8 mouse cellular contexts compared by ENCODE assay signal in the genomic region with DNA sequence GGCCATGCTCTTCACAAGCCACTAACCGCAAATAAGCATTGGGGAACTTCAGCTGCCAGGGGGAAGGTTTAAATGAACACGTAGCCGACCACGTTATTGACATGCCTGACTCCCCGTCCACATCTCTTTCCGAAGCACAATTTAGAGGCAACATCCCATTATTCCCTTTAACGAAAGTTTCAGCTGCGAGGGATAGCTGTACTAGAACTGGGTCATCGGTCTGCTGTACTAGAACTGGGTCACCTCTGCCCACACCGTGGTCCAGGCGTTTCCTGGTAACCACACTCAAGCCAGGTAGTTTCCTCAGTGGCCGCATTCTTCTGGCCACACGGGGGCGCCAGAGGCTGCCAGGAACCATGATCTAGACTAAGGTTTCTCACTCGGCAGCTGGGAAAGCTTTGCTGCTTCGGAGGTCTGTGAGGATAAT. TPM values are rescaled to one million over a fixed set of nuclear protein-coding genes. Genes with fewer than 3 reads are reported as not detected.
DNase-seq lines count a peak whose midpoint lies in the region; ATAC-seq and TF ChIP-seq lines count a peak whose summit lies in the region.

No protein-coding gene starts in this region.

- H3K27ac ChIP-seq in forebrain, embryonic 15.5 days (replicated peaks): no peak overlapping the region
- no peak overlapping the region for H3K27ac ChIP-seq in liver, postnatal 0 days (ENCODE audit: low read depth)
- no peak overlapping the region for H3K27ac ChIP-seq in neural tube, embryonic 14.5 days (ENCODE audit: low read depth, low read length)

- 9% methylated on average over 16 of the region's 16 CpGs for WGBS in forebrain, embryonic 15.5 days
- 5% methylated on average over 16 of the region's 16 CpGs for WGBS in liver, postnatal 0 days (ENCODE audit: insufficient replicate concordance)
- WGBS in neural tube, embryonic 14.5 days: 3% methylated on average over 16 of the region's 16 CpGs

- H3K4me1 ChIP-seq in forebrain, embryonic 15.5 days: peaks cover 15% of the 10 kb centered on the region
- peaks cover 15% of the 10 kb centered on the region for H3K4me1 ChIP-seq in liver, postnatal 0 days (ENCODE audit: insufficient read depth)
- H3K4me1 ChIP-seq in neural tube, embryonic 14.5 days (ENCODE audit: control insufficient read depth, insufficient read depth, low read length): 0 out of 2 replicates have a peak, but pooled peaks cover 2% of the 10 kb centered on the region

- H3K27me3 ChIP-seq in forebrain, embryonic 15.5 days: no peaks in the 10 kb centered on the region
- no peaks in the 10 kb centered on the region for H3K27me3 ChIP-seq in liver, postnatal 0 days (ENCODE audit: insufficient read depth, low read length)
- no peaks in the 10 kb centered on the region for H3K27me3 ChIP-seq in neural tube, embryonic 14.5 days (ENCODE audit: control insufficient read depth, insufficient read depth, low read length)

- peak; percentile 97 for TF ChIP-seq CTCF in liver, postnatal 0 days (IDR thresholded peaks at IDR 0.05; ENCODE audit: low read depth)

- TF ChIP-seq EP300 in liver, postnatal 0 days (IDR thresholded peaks at IDR 0.05; ENCODE audit: low read depth): no peak

- peak overlapping the region; percentile 28 for H3K4me2 ChIP-seq in forebrain, embryonic 15.5 days (replicated peaks)
- H3K4me2 ChIP-seq in liver, postnatal 0 days (ENCODE audit: low read depth, low read length): peak overlapping the region; percentile 41
- H3K4me2 ChIP-seq in neural tube, embryonic 14.5 days (ENCODE audit: low read depth, low read length): peak overlapping the region; percentile 41

- H3K9ac ChIP-seq in forebrain, embryonic 15.5 days (replicated peaks): no peak overlapping the region
- H3K9ac ChIP-seq in liver, postnatal 0 days (replicated peaks): no peak overlapping the region
- H3K9ac ChIP-seq in neural tube, embryonic 14.5 days (replicated peaks; ENCODE audit: low read depth, low read length): no peak overlapping the region; the same call in 1 of the 2 replicates

- intact Hi-C loops in heart, postnatal 25 days (cut with DNase I): loop anchor here (2.0 kb wide), 2 partner anchors 46 to 110 kb away; no protein-coding TSS in a partner anchor

- H3K4me3 ChIP-seq in forebrain, embryonic 15.5 days: peak overlapping the region; percentile 2; the same call in 1 of the 2 replicates
- H3K4me3 ChIP-seq in liver, postnatal 0 days (ENCODE audit: low read depth, low read length): no peak overlapping the region
- H3K4me3 ChIP-seq in neural tube, embryonic 14.5 days (ENCODE audit: low read depth, low read length): peak overlapping the region; percentile 20; the same call in 1 of the 2 replicates

- peak; percentile 80 for DNase-seq in ES-CJ7 (ENCODE audit: low read depth, low spot score)
- peak; percentile 67 for DNase-seq in heart, postnatal 25 days (ENCODE audit: low spot score)
- peak; percentile 90 for DNase-seq in layer of hippocampus, adult 11-12 months (ENCODE audit: low spot score)
- DNase-seq in liver, postnatal 0 days: peak; percentile 86
- peak; percentile 90 for DNase-seq in testis, postnatal 10 days (ENCODE audit: low spot score)

- ATAC-seq in cerebellum, adult (ENCODE audit: insufficient number of reproducible peaks, low FRiP score, low TSS enrichment): peak; percentile 91
- ATAC-seq in forebrain, embryonic 15.5 days (replicated peaks): peak; percentile 72
- ATAC-seq in liver, postnatal 0 days: peak; percentile 63
- peak; percentile 78 for ATAC-seq in neural tube, embryonic 14.5 days (ENCODE audit: low read depth)

- H3K36me3 ChIP-seq in forebrain, embryonic 15.5 days: peaks cover 8% of the 10 kb centered on the region; the same call in 1 of the 2 replicates
- peaks cover 5% of the 10 kb centered on the region for H3K36me3 ChIP-seq in liver, postnatal 0 days (replicated peaks; ENCODE audit: insufficient read depth, low read length)
- peaks cover 6% of the 10 kb centered on the region for H3K36me3 ChIP-seq in neural tube, embryonic 14.5 days (ENCODE audit: control insufficient read depth, insufficient read depth, low read length)

- H3K9me3 ChIP-seq in forebrain, embryonic 15.5 days: no peaks in the 10 kb centered on the region
- H3K9me3 ChIP-seq in liver, postnatal 0 days (ENCODE audit: low read length): no peaks in the 10 kb centered on the region
- no peaks in the 10 kb centered on the region for H3K9me3 ChIP-seq in neural tube, embryonic 14.5 days (ENCODE audit: control insufficient read depth, low read length)

RNA-seq across cellular contexts. Expression of a gene that starts 44.4 kb away (rescaled TPM):
- polyA plus RNA-seq in forebrain, embryonic 15.5 days (2015; fragmentation: Nextera tagmentation; extraction: Ambion mirVana): 74.3 and 78.5 TPM in 2 replicates
- total RNA-seq in heart, postnatal 25 days (2021): 10 to 100 TPM; 32.2 to 34.5 TPM
- polyA plus RNA-seq in liver, postnatal 0 days (2015; fragmentation: Nextera tagmentation; extraction: Ambion mirVana): 16.4 and 18.6 TPM in 2 replicates
- polyA plus RNA-seq in neural tube, embryonic 14.5 days (2014; fragmentation: Nextera tagmentation; extraction: Ambion mirVana): 58.7 and 72.9 TPM in 2 replicates

RNA-seq across cellular contexts. Expression of a gene that starts 44.5 kb away (rescaled TPM):
- 42.6 and 42.7 TPM in 2 replicates for polyA plus RNA-seq in forebrain, embryonic 15.5 days (2015; fragmentation: Nextera tagmentation; extraction: Ambion mirVana)
- total RNA-seq in heart, postnatal 25 days (2021): 10 to 100 TPM; 19.0 to 21.6 TPM
- 8.2 and 10.5 TPM in 2 replicates for polyA plus RNA-seq in liver, postnatal 0 days (2015; fragmentation: Nextera tagmentation; extraction: Ambion mirVana)
- polyA plus RNA-seq in neural tube, embryonic 14.5 days (2014; fragmentation: Nextera tagmentation; extraction: Ambion mirVana): 32.1 and 36.6 TPM in 2 replicates

RNA-seq across cellular contexts. Expression of a gene that starts 53.5 kb away (rescaled TPM):
- 55.4 and 59.7 TPM in 2 replicates for polyA plus RNA-seq in forebrain, embryonic 15.5 days (2015; fragmentation: Nextera tagmentation; extraction: Ambion mirVana)
- total RNA-seq in heart, postnatal 25 days (2021): 100 to 1,000 TPM; 251 to 311 TPM
- 89.6 and 97.3 TPM in 2 replicates for polyA plus RNA-seq in liver, postnatal 0 days (2015; fragmentation: Nextera tagmentation; extraction: Ambion mirVana)
- 52.8 and 54.2 TPM in 2 replicates for polyA plus RNA-seq in neural tube, embryonic 14.5 days (2014; fragmentation: Nextera tagmentation; extraction: Ambion mirVana)
